Mouse (Mus musculus) heart, adult 2 months (tissue): ENCODE measurements at regions not wholly inside any gene's neighbourhood (a gene's known extent, or its start where the extent isn't known, plus 50 kb on each side); places are given as distances from the start of the nearest gene placed in this dataset.

Experiments used
- CTCF ChIP-seq: fragments of 200-600 bp; IDR thresholded peaks from 2 replicates; pipeline ENCODE4 v1.8.1; 2022; ENCODE audit warnings: antibody characterized with exemption, mild to moderate bottlenecking, moderate library complexity
- POLR2A ChIP-seq: fragments of 200-500 bp; IDR thresholded peaks from 2 replicates; pipeline ENCODE4 v1.6.1; 2011; ENCODE audit warnings: mild to moderate bottlenecking, low read depth, low read length, control low read depth; ENCODE audit not compliant: insufficient read depth

DNA sequence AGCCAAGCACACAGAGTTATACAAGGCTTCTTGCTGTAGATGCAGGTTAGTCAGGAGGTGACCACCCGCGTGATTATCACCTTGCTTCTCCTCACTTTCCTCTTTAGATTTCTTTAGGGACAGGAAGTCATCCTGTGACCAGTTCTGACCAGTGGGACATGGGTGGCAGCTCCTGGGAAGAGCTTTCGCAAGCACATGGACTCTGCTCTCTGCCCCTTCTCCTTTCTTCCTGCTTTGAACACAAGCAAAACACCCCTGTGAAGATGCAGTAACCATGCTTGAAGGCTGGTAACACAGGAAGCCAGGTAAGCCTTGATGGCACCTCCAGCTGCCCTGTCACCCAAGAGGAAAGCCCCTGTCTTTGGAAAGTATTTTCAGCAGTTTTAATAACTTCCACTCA lies 64.7 kb upstream of the Zfp366 start:
- TF ChIP-seq CTCF (no peak), POLR2A (no peak)
